Mouse (Mus musculus) adrenal gland, postnatal 10 days (tissue): ENCODE measurements around the gene Ahnak. TPM values are rescaled to one million over a fixed set of nuclear protein-coding genes. Genes with fewer than 3 reads are reported as not detected.
"Not testable (repeated sequence)": the region's sequence is repeated elsewhere in the genome, so short reads cannot be mapped to it uniquely, and the experiment has no call there.

ENCODE experiments used
- DNase-seq: peaks from one replicate; pipeline ENCODE4 v3.0.0; 2021; ENCODE audit warnings: mixed read lengths
- total RNA-seq, 2 experiments: library from RNA; stranded (reverse); gene quantifications; 2 replicates each; pipeline ENCODE4 v1.2.3; 2021

Ahnak gene
- total RNA-seq, 2 experiments from 2014 or later = 146 to 184 TPM

DNA sequence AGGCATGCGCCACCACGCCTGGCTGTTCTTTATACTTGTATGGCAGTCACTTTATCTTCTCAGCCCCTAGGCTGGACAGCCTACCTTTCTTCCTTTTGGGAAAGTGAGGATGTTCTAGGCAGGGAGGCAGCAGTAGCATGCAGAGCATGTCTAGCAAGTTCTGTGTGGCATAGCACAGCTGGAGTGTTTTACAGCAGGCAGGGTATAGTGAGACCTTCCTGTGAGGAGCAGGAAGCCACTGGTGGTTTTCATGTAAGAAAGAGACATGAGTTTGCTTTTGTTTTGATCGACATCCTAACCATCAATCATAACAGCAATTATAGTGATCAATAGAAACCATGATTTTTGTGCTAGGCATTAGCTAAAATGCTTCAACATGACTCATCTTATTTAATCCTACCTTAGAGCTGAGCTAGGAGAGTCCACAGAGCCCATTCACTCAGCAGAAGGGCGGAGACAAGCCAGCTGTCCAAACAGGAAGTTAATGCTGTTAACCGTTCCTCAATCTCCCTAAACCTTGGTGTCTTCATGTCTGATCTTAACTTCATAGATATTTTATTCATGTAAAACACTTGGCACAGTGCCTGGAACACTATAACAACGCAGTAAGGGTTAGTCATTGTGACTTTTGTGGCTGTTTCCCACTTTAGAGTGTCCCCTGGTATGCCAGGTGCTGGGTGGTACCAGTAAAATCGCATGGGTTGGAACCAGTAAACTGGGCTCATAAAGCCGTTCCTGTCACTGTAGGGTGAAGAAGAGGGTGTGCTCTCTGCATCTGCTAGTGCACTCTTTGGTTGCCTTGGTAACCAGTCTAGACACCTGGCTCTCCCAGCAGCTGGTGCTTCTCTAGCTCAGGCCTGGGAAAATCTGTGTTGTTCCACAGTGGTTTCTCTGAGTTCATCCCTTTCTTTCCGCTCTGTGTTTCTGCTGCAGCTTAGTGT, 76.8 kb downstream of the Ahnak start:
- DNase-seq = no peak

DNA sequence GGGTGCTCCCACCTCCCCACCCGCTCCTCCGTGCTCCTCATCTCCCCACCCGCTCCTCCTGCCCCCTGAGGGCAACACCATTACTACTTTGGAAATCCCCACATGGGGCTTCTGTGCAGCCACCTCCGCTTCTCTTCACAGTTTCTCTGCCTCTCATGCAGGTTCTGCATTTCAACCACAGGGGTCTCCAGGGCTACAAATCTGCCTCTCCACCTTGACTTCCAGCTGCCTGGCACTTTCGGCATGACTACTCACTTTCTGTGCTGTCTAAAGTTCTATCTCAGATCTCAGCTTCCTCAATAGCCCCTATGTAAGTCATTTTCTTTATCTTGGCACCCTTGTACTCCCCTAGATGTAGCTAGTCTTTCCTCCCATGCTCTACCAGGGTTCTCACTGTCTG, 78.2 kb downstream of the Ahnak start:
- DNase-seq = no peak

DNA sequence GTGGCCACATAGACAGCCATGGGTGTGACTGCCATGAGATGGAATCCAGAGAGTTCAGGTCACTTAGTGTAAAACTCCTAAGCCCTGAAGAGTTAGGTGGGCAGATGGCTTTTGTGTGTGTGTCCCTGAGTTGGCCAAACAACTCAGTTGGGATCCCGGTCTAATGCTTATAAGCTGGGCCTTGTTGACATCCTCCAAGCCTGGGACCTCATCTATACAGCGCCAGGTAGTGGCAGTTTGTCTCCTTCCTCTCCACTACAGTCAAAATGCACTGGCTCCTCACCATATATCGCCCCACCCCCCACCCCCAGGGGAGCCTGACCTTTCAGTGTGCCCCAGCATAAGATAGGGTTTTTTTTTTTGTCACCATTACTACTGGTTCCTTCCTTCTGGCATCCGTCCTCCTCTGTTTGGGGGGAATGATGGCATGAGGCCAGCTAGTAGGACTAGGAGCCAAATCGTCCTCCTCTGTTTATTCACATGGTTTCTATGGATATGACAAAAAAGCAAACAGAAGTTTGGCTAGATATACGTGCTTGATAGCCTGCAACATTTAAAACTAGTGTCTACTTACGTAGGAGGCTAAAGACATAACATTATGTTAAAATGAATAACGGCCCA, 80.7 kb downstream of the Ahnak start:
- no peak for DNase-seq

DNA sequence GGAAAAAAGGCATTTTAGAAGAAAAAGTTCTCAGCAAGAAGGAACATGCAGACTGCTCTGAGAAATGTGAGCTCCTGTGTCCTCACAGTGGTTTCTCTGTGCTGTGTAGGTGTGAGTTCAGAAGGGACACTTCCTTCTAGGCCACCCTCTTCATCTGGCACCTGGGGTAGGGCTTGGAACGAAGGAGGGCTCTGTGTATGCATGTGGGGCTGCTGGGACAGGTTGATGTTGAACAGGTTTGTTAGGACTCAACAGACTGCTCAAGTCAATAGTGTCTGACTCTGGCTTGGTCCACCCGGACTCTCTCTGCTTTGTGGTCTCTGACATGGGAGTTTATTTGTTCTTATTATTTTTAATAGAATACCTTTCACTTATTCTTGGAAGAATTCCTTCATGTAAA, 81.2 kb downstream of the Ahnak start:
- no peak for DNase-seq

DNA sequence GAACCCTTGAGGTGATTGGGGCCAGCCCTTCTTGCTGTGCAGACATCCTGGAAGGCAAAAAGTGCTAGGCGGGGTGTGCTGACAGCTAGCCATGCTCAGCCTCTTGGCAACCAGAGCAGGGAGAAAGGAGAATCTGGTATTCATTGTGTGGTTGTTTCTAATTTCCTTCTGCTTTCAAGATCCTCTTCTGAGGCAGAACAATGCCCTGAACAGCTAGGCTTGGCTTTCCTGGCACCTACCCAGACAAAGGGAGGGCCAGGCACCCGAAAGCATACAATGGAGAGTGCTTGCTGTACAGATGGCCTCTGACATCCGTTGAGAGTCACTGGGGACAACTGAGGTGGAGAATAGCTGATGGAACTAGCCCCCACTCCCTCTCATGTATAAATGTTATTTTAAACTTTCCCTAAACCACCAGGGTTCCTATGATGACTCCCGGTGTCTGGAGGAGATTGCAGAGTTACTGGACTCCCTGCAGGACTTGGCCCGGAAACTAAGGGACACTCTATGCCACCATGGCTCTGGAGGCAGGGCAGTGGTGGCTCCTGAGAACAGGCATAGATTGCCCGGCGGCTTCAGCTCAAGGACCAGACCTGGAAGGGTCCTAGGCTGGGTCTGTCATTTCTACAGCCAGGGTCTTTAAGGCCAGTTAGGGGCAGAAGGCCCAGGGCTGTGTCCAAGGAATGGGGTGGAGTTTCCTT, 82.5 kb downstream of the Ahnak start:
- DNase-seq = peak; percentile 59

DNA sequence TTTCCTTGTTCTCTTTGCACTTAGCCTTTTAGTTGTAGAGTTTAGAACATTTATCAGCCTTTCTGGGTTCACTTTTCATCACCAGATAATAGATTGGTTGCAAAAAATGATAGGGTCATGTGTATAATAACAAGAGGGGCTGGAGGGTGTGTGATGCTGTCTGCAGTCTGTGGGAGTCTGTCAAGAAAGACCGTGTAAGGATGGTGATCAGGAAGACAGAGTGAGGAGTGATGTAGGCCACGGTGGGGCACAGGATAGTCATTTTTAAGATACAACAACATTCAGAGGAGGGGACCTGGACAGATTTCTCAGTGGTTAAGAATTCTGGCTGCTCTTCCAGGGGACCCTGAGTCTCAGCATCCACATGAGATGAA, 83.1 kb downstream of the Ahnak start:
- DNase-seq = no peak

DNA sequence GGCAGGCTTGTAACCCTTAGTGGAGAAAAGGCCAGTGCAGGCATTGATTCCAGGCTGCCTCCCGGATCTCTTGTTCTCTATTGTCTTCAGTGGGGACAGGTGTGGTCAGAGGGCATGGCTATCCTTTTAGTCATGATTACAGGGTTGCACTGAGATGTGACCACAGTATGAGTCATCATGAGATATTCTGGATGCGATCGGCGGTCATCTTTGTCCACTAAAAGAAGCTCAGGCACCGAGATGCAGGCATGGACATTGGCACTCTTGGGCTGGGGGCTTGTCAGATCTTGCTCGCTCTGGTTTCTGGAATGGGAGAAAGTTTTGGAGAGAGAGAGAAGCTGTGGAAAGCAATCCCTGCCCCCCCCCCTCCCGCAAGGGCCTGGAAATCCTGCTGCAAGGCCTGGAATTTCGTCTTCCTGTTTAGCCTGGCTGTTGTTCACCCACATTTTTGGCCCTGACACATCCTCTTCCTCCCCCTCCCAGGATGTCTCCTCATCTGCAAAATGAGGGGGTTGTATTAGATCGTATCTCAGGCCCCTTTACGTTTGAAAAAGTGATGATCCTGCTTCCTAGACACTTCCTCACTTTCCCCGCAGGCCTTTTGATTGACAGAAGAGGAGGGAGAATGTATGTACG, 84.8 kb downstream of the Ahnak start:
- no peak for DNase-seq

DNA sequence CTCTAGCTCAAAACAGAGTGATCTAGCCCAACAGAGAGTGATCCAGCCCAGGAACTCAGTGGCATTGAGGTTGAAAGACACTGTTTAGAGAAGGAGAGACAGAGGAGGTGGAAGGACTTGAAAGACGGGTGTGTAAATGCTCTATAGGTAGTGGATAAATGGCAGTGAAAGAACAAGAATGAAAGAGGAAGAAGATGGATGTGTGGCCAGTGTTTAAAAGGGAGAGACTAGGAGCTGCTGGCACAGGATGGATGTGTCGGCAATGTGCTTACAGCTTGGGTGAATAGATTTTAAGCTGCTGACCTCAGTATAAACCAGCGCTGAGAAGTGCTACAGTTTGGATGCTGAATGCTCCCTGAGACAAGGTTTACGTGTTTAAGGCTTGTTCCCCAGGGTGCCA, 85.3 kb downstream of the Ahnak start:
- DNase-seq = no peak

DNA sequence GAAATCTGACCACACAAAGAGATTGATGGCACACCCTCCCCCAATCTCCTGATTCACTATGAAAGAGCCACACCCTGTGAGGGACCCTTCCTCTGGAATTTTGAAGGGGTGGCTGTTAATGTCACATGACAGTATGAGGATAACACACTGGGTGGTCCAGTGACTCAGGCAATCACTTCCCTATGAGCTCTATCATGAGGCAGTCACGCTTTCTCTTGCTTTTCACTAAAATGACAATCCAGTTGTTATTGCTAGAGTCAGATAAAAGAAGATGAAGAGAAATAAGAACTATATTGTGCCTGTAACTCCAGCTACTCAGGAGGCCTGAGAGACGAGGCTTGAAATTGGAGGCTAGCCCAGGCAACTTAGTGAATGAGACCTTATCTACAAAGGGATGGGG, 86.5 kb downstream of the Ahnak start:
- DNase-seq = no peak

DNA sequence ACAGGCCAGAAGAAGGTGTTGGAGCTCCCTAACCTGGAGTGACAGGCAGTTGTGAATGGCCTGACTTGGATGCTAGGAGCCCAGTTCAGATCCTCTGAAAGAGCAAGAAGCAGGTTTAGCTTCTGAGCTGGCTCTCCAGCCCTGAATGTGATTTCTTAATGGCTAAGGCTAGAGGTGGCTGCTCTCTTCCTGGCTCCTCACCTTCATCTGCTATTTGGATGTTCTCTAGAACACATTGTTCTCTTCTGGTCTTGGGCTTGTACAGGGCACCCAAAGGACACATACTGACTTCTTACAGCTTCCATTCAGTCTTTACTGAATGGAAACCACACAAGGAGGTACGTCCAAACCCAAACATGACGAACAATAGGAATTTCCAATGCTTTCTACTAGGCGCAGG, 87.0 kb downstream of the Ahnak start:
- DNase-seq = no peak

DNA sequence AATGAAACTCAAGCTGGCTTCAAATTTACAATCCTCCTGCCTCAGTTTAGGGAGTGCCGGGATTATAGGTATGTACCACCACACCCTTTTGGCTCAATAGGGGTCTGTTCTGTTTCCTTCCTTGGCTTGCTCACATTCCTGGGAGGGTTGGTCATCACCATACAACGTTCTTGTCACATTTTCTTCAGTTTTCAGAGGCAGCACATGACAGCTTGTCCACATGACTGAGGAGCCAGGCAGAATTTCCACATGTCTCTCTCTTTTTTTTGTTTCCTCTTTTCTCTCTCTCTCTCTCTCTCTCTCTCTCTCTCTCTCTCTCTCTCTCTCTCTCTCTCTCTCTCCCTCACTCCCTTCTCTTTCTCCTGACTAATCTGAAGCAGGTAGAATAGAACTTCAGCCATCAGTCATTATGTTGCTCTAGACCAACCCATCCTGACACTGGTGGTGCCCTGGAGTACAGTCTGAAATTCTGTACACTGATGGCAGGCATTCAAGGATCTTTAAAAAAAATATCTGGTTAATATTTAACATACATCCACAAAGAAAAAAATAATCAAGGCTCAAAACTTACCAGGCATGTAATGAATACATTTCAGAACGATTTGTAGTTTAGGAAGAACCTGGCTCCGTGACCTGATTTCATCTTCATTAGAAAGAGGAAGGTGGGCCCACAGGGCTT, 88.0 kb downstream of the Ahnak start:
- DNase-seq = no peak

DNA sequence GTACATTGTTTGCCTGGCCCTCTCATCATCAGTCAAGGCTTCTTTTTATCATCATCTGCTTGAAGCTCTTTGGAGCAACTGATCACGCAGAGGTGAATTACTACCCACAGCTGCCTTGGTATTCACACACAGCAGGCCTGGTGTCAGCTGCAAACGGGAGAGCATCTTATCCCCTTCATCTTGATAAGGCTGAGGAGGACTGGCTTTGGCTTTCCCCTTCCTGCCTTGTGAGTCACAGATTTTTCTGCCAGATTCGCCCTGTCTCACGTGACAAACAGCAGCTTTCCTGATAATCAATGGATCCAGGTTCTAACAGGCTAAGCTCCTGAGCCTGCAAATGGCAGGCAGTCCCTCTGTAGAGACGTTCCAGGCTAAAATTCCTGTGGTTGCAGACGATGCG, 90.8 kb downstream of the Ahnak start:
- DNase-seq = no peak

DNA sequence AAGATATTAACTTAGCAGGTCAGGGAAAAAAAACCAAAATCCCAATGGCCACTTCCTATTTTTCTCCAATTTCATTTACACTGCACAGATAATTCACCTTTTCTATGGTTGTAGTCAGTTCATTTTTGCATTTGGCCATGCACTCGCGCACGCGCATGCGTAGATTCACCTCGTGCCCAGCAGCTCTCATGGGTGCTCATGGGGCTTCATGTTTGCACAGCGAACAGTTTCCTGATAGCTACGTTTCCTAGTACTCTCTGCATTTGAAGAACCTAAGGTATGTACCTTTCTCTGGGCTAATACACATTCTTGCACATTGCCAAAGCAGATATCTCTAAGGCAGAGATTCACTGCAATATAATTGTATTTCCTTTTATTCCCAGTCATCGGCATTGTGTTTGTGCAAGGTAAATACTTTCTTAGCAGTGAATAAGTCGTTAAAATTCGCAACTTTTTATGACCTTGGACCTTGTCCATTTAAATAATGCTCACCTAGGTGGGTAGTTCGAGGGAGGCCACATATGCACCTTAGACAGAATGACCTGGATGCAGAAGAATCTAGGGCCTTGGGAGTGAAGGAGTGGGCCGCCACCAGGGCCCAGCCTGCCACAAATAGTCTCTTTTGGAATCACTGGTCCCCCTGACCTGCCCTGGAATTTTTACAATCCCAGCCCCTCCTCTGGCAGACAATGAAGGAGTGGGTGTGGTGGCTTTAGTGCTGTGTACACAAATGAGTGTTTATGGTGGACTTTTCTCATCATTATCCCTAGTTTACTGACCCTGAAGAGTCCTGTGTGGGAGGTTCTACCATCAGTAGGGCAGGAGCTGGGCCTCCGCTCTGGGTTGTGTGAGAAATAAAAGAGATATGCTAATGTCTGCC, 92.5 kb downstream of the Ahnak start:
- no peak for DNase-seq

DNA sequence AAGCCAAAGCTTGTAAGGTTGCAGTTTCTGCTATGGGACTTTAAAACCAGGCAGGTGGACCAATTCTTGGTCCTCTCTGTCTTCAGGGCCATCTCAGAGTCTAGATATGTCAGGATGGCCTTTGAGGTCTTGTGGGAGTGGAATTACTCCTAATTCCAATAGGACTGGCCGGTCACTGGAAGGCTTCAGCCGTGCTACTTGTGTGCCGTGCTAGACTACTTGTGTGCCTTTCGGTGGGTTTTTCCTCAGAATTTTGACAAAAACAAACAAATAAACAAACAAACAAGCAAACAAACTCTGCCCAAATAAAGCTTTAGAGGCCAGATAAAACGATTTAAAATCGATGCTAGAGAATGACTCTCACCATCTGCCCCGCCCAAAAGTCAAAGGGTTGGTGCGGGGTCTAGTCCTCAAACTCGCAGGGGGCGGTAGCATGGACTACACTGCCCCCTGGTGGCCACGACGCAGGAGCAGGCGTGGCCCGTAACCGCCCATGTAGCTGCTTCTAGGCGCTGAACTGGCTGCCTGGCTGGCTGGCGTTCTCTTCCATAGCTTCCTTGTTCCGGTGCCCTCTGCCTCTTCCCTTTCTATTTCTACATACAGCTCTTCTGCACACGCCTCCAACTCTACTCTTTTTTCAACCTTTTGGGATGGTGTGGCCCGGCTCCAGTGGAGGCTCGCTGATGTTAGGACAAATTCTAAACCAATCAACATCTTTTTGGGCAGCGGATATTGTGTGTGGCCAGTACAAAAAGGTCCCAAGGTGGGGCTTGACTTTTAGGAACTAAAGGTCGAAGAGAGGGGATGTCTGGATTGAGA, 93.3 kb downstream of the Ahnak start:
- peak; percentile 93 for DNase-seq

DNA sequence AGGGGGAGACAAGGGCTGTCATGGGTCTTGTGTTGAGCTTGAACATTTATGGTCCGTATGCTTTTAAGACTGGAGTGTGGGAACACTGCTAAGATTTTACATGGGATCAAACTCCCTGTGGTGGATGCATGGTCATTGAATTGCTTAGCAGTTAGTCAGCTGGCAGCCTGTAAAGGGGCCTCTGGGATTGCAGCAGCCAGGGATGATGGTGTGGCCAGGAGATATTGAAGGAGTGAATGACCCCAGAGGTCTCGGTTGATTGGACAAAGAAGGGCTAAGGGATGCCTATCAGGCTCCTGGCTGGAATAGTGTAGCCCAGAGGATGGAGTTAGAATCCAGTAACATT, 93.9 kb downstream of the Ahnak start:
- DNase-seq = no peak

DNA sequence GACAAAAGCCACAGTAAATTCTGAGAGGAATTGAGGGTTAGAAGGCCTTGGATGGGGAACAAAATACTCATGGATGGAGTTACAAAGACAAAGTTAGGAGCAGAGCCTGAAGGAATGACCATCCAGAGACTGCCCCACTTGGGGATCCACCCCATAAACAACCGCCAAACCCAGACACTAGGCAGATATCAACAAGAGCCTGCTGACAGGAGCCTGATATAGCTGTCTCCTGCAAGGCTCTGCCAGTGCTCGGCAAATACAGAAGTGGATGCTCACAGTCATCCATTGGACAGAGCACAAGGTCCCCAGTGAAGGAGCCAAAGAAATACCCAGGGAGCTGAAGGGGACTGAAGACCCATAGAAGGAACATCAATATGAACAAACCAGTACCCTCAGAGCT, 94.8 kb downstream of the Ahnak start:
- DNase-seq = not testable (repeated sequence)

DNA sequence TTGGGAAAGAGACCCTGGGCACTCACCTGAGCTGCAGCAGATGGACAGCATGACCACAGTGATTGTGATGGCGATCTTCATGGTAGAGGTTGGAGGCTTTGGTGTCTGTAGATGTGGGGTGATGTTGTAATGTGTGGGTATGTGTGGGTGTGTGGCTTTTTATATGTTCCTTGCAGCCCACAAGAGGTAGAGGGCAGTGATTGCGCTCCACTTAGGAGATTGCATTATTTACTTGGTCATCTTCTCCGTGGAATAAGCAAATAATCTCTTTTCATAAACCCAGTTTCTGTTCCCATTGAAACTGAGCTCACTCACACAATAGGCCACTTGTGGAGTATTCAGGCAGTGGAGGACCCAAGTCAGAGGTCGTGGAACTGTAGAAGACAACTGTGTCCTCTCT, 98.7 kb downstream of the Ahnak start, which contains the start of gene Scgb1a1:
Gene Scgb1a1, minus strand, starts transcription at position 138 of the 400 bp plus-strand sequence.
- DNase-seq = no peak

DNA sequence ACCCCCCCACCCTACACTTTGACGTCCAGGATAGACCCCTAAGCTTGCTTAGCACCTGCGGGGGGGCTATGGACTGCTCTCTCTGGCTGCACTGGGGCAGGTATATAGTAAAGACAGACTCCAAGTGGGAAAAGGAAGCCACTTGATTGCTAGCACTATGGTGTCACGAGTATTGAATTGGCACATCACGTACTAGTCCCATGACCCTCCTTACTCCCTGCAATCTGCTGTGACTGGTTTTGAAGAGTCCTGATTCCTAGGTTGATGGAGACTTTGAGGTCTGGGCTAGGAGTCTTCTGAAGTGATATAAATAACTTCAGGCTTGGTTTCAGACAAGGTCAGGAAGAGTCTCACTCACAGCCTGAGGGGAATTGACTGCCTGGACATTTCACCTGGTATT, 101.1 kb downstream of the Ahnak start:
- DNase-seq = no peak

DNA sequence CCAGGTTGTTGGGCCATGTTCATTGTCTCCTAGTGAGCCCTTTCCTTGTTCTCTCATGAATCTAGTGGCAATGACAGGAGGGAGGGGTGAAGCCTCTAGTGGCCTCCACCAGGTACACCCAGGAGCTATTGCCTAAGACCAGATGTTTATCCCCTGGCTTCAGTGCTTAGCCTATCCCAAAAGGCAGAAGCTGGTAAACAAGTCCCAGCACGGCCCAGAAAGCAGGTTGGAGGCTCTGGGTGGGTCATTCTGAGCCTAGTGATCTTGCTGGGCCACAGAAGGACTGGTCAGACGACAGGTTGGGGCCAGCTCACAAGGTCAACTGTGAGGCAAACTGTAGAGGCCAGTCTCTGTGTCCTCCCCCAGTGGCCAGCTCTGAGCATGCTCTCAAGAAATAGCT, 101.6 kb downstream of the Ahnak start:
- DNase-seq = no peak

DNA sequence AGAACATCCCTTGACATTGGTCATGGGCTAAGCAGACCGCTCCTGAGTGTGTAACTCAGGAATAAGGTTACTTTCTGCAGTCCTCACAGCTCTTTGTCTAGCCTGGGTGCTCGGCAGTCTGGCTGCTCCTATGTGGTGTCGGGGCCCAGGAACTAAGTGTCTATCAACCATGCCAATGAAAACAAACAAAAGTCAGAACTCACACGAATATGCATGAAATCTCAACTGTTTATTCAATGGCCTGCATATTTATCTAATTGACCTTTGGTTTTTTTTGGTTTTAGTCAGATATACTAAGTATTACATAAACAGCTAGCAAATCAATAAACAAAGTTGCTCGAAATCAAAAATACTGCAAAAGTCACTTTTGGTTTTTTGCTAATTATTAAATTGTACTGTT, 106.0 kb downstream of the Ahnak start:
- no peak for DNase-seq
